Mouse (Mus musculus) spleen, postnatal 4 days (tissue): Measurements from ENCODE around the gene Rcn2.
"Not testable (repeated sequence)": the region's sequence is repeated elsewhere in the genome, so short reads cannot be mapped to it uniquely, and the experiment has no call there.

Experiments
- DNase-seq, 2 experiments: peaks; one replicate each; pipeline ENCODE4 v3.0.0; 2022; ENCODE audit warnings: low spot score in 2 of 2

Rcn2 gene

DNA sequence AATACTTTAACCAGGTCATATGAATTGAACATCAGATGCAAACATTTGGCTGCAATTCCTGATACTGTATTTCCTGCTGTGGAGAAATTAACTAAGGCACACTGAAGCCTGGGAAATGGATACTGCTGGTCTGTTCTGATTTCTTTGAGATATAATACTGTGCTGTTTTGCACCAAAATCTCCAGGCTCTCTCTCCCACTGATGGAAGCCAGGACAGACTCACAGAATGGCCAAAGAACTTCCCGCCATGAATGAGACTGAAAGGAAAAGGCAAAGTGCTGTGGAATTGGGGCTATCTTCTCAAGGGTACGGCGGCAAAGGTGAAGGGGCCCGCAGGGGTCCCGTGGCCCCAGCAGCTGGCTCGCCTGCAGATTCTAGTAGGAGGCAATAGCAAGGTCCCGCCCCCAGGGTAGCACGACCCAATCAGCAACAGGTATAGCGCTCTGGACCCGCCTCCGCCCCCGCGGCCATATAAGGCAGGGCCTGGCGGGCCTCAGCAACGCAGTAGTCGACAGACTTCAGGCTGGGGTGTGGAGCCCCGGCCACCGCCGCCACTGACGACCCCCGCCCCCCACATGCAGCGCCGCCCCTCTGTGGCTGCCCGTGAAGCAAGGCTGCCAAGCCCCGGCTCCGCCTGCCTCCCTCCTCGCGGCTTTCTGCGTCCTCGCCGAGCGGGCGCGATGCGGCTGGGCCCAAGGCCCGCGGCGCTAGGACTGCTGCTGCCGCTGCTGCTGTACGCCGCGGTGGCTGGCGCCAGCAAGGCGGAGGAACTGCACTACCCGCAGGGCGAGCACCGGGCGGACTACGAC, at the start of gene Rcn2:
Rcn2 (plus strand) TSS at position 474 of the 809 bp plus-strand sequence.
- DNase-seq: peak; percentile 93 to 97

DNA sequence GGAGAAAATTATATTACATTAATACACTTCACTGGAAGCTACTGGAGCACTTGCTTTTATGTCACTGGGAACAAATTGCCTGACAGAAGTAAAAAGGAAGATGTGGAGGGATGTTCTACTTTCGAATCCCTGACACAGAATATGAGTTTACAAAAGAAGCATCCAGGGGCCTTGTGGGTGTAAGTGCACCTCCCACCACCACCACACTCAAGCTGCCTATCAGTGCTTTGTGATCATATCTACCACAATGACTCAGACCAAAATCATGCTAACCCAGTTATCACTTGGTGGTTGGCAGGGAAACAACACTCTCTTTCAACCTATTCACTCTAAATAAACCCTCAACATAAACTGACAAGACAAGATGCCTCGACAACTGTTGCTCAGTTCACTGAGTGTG, 37.0 kb upstream of the Rcn2 start:
- DNase-seq: not testable (repeated sequence)

DNA sequence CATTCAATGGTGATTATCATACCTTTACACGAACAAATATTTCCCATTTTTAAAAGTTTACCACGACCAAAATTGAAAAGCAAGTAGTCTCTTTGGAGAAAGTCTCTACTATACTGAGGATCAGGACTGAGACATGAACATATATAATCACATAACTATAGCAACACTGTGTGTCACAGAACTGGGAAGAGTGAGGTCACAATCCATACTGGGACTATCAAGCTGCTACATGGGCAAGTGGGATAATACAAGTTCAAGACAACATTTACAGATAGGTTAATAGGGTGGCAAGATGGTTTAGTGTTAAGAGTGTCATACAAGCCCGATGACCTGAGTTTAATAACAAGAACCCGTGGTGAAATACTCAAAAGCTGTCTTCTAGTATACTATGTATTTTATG, 31.2 kb upstream of the Rcn2 start, which contains the start of gene 4930563M21Rik:
4930563M21Rik (minus strand) TSS at position 101 of the 400 bp plus-strand sequence.
- no peak for DNase-seq

DNA sequence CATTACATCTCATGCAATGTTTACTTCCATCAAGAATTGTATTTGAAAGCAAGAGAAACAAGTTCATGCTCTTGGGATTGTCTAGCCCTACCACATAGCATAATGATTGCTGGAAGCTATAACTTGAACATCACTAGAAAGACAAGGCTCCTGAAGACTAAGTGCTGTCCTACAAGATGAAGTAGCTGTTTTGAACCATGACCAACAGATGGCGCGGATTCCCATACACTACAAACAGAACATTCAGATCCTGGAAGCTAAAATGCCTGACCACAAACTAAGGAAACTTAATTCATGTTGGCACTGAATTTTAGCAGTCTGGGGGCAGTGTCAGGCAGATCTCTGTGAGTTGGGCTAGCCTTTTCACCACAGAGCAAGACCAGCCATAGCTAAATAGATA, 16.9 kb upstream of the Rcn2 start:
- no peak for DNase-seq

DNA sequence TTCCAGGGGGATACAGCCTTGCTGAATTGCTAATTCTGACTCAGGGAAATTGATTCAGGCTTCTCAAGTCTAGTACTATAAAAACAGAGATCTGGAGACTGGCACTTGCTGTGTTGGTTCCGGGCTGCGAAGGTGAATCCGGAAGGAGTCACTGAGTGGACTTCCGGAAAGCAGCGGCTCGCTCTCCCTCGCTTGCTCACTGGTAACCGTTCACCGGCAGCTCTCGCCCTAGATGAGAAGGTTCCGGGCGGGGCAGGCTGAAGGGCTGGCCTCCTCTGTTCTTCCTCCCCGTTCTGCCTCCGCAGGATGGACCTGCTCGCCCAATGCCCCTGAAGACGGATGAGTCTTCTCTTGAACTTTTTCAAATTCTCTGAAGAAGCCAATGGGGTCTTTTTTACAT, 14.4 kb upstream of the Rcn2 start:
- DNase-seq: no peak

DNA sequence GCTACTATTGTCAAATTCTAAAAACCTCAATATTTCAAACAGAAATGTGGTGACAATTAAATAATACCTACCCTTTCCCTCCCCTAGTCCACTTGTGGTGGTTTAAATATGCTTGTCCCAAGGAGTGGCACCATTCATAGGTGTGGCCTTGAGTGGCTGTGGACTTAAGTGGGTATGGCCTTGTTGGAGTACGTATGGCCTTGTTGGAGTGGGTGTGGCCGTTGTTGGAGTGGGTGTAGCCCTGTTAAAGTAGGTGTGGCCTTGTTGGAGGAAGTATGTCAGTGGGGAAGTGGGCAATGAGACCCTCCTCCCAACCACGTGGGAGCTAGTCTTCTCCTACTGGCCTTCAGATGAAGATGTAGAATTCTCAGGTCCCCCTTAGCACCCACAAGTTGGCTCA, 9.4 kb upstream of the Rcn2 start:
- DNase-seq: no peak

DNA sequence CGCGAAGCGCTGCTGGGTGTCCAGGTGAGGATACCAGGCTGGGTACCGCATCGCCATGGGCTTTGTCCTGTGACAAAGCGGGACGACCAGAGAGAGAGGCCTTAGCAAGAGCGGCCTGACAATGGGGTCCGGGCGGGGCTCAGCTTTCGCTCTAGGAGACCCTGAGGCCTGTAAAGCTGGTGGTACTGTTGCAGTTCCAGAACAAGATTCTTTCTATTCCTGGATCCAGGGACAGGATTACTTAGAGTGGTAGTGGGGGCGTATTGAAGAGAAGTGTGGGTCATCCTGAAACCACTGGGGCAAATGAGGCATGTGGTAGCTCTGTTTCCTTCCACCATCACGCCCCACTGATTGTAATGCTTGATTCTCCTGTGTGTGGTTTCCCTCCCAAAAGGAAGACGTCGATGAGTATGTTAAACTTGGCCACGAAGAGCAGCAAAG, 556 bp downstream of the Rcn2 start:
- DNase-seq: no peak

DNA sequence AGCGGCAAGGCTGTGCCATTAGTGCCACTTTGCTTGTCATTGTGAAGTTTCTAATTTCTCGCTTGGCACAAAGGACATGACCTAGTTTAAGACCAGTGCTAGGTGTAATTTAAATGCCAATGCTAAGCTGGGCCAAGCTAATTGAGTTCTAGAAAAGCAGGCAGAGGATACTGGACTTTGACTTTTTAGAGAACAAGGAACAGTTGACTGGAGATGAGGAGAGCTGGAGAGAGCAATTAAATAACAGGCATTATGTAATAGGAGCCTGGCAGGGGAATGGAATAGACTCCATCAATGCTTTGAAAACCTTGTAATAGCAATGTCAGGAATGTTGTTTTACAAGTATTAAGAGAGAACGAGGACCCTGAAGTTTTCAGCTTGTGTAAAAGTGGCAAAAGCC, 12.2 kb downstream of the Rcn2 start:
- DNase-seq: no peak

DNA sequence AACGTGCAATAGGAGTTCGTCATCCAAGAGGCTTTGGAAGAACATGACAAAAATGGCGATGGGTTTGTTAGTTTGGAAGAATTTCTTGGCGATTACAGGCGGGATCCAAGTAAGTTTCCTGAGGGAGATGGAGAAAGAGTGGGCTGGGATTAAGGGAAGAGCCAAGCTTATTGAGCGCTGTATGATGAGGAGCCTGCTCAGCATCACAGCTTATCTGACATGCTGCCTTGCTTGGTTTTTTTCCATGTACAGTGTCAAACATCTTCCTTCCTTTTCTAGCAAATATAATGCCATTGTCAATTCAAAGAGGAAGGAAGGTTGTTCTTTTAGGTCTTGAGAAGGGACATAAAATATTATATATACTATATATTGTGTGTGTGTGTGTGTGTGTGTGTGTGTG, 14.5 kb downstream of the Rcn2 start:
- DNase-seq: no peak

DNA sequence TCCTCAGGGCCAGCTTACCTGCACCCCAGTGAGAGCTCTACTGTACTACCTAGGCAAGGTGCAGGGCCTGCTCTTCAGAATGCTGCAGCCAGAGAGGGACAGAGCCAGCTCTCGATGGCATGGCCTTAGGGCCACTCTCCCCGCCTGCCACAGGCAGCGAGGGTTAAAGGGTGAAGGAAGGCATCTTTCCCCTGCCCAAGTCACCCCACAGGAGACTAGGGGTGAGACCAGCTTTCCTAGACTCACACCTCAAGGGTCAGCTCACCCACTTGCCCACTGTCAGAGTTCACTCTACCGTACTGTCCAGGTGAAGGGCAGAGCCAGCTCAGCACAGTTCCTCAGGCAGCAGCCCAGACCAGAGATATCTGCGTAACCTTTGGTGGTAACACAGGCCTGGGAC, 20.7 kb downstream of the Rcn2 start:
- no peak for DNase-seq

DNA sequence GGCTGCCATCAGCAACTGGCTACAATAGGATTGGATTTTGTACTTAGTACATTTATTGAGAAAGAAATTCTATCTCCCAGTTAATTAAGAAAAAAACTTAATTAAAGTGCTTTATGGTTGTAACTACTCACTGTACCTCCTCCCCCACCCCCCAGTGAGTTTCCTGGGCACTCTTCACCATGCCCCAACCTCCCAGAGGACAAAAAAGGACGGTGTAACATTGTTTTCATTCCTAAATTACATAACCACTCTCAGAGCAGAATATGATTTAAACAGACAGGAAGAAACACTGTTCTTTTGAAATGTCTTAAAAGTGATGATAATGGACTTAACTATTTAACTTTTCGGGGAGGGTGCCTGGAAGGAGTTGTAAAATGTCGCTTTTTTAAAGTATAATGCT, 23.4 kb downstream of the Rcn2 start:
- no peak for DNase-seq

DNA sequence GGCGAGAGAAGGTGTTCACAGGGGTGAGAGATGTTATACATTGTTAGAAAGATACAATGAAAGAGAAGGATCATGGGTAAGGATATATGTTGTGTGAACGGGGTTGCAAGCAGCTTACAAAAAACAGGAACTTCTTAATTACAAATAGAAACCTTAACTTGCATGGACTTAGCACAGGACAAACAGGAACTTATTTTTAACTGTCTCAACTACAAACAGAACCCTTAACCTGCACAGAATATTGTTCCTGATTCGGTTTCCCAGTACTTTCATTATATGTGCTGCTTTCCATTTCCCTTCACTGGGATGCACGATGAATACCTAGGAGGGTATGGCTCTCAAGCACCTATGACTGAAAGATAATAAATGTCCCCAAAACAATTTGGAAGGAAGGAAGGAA, 26.3 kb downstream of the Rcn2 start:
- no peak for DNase-seq

DNA sequence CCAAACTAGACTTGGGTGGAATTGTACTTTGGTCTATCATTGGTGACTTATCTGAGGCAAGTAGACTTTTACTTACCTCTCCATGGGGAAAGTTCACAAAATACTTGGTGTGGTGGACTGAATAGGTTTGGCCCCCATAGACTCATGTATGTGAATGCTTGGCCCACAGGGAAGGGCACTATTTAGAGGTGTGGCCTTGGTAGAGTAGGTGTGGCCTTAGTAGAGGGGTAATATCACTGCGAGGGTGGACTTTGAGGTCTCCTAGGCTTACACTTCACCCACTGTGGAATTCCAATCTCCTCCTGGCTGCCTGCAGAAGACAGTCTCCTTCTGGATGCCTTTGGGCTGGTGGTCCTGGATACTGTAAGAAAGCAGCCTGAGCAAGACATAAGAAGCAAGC, 27.0 kb downstream of the Rcn2 start:
- DNase-seq: no peak

DNA sequence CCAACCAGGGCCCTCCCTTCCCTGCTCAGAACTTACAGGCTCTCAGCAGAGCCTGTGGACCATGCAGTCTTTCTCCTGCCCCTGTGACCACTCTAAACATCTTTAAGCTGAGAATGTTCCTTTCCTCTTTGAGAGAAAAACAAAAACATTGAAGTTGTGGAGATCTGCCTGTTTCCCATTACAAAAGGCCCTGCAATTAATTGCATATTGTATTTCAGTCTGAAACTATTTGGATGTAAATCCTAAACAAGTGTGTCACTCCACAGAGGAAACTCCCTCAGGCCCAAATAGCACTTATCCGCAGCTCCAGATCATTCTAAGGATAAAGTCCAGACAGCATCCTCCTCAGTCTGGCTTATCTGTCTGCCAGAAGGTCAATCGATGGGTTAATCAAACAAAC, 31.2 kb downstream of the Rcn2 start:
- no peak for DNase-seq

DNA sequence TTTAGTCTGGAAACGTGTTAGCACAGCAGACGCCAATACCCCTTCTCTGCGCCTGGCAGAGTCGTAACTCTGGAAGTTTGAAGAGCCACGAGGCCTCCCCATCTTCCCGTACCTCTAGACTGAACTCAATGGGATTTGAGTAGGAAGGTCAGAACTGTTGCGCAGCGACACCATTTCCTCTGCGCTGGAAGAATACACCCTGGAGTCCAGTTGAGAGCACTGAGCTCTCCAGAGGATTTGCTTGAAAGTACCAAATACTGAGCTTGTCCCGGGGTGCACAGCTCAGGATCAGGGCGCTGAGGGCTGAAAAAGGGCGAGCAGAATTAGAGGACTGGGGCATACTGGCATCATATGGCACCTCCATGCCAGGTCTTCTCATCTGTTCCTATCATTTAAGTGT, 33.2 kb downstream of the Rcn2 start:
- DNase-seq: no peak

DNA sequence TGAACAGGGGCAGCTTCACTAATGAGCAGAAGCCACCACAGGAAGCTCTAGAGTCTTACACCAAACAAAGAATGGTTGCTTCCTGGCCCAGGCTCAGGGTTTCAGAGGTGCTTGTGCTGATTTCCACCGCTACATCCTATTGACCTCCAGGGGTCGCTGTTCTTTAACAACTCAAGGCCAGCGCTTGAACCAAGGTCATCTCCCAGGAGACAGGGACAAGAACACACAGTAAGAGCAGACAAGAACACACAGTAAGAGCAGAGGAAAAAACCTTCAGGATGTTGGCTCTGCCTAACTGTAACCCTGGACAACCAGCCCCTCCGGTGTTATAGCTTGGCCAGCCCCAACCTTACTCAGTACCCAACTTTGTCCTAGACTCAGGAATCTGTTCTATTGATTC, 33.6 kb downstream of the Rcn2 start:
- peak; percentile 59 to 79 for DNase-seq

DNA sequence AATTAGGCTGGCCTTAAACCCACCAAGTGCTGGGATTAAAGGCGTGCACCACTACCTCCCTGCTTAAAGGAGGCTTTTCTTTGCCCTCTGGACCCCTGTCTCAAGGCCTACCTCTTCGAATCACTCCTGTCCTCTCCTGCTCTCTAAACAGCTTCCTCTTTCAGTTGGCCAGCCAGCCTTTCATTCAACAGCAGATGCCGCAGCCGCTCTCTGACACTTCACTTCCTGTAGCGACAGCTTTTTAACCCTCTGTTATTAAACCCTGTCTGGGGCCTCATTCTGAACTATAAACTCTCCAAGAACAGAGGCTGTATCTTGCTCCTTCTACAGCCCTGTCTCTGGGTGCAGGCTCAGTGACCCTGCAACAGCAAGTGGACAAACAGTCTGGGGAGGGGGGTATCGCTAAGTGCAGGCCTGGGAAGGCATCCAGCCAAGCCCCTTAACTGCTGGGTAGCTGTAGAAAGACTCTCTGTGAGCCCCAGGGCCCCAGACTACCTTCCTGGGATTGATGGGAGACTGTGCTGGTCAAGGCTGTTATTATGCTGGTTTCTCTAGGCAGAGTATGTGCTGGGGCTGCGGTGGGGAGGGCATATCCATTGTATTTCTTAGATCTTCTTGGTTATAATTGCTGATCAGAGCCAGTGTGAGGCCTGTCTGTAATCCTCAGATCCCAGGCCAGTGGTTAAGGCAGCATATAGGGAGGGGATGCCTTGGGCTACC, 34.4 kb downstream of the Rcn2 start:
- peak; percentile 49 to 74 for DNase-seq

DNA sequence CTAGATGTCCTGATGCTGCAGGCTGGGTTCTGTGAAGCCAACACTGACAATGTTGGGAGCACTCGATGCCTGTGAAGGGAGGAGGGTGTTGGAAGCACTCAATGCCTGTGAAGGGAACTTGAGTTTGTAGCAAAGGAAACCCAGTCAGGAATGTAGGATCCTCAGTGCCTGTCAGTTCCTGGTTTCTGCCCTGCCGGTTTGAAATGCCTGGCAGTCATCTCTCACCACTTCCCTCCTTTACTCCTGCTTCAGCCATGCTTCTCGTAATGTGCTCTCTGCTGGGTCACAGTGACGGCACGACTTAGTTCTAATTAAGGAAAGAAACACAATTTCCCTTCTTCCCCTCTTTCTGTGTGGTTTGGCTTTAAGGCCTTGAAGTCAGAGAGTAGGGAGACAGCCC, 37.9 kb downstream of the Rcn2 start:
- no peak for DNase-seq

DNA sequence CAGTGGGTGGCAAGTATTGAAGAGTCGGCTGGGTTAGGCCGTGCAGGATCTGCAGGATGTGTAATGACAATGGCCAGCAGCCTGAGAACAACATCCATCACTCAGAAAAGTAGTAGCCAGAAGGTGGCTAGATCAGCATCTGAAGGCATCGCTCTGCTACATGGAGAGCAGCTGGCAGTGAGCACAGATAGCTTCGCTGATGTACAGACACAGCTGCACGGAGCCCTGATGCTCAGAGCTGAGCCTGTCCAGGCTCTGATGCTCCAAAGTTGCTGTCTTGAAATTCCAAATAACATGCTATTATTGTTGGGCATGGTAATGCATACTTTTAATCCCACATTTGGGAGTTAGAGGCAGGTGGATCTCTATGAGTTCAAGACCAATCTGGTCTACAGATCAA, 44.9 kb downstream of the Rcn2 start:
- DNase-seq: no peak

DNA sequence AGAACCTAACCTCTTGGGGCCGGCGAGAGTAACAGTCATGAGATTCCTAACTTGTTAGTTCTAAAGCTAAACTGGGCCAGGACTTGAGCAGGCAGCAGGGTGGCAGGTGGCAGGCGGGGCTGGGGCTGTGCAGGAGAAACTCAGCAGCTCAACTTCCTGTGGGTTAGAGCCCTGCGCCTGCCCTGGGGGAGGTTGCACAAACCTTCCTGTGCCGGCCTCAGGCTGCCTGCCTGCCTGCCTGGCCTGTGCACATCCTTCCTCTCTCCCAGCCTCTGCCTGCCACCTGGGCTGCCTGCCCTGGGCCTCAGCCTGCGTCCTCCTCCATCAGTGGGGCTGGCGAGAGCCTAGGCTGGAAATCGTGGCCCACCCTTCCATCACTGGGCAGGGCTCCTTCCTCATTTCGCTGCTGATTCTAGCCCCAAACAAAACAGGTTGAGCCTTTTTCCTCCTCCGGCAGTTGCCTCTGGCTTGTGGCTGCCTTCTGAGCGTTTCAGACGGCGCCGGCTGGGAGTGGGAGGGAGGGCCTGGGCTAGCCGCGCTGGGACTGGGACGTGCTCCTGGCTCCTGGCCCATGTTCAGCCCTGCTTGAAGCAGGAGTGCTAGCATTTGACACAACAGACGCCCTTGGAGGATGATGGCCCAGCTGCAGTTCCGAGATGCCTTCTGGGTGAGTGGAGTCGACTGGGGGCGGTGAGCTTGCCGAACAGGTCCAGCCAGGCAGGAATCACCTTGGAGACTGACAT, 48.3 kb downstream of the Rcn2 start, which contains the start of gene Pstpip1:
Pstpip1 (plus strand) TSS at position 185 of the 743 bp plus-strand sequence.
- peak; percentile 73 to 84 for DNase-seq

DNA sequence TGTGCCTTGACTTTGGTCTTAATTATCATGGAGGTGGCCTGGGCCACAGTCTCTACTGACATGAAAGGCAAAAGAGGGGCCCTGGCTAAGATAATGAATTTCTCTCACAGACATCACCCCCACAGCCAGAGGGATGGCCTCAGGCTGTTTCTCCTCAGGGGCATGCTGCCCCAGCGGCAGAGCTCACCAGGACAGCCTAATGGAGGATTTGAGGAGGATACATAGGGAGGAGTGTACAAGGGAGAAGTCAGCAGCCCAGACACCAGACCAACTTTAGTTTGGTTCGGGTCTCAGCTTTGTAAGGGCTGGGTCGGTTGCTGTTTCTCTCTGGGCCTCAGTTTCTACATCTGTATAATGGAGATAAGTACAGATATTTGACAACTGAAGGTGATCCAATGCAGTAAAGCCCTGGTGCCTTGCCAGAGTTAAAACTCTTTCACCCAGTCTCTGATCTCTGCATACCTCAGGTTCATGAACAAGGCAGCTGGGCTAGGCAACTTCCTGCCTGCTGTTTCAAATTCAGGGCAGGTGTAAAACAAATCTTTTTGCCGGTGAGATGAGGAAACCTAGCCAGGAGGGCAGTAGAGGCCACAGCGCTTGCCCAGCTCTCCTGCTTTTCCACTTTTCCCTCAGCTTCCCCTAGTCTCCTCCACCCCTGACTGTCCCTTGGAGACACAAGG, 49.0 kb downstream of the Rcn2 start:
- DNase-seq: no peak

DNA sequence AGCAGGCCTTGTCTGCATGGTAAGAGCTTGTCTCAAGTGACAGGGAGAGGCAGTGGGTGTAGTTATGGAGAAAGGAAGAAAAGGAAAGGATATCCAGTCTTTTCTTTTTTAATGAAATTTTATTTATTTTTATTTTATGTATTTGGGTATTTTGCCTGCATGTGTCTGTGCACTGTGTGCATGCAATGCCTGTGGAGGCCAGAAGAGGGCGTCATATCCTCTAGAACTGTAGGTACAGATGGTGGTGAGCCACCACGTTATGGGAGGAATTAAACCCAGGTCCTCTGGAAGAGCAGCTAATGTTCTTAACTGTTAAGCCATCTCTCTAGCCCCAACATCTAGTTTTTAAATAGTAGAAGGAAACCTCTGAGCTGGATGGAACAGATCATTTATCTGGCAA, 50.5 kb downstream of the Rcn2 start:
- DNase-seq: no peak
